Mouse (Mus musculus) forebrain, postnatal 0 days (tissue): ENCODE measurements at regions not wholly inside any gene's neighbourhood (a gene's known extent, or its start where the extent isn't known, plus 50 kb on each side); places are given as distances from the start of the nearest gene placed in this dataset.
A peak's percentile ranks its signal among the peaks of the same experiment; 100 is the strongest.

Source experiments
- ATAC-seq: fragments of 200-750 bp; cut with Nextera tagmentation; 2 replicates; pipeline ENCODE4 v1.8.0; 2017; ENCODE audit warnings: mild to moderate bottlenecking, moderate library complexity
- DNase-seq: peaks from one replicate; pipeline ENCODE4 v3.0.0-alpha.2; 2015
- H3K27ac ChIP-seq: fragments of 300-500 bp; sonication (generic); 2 replicates; pipeline ENCODE4 v1.5.1; 2014; ENCODE audit warnings: low read depth, mild to moderate bottlenecking, antibody characterized with exemption, low read length, moderate library complexity, mixed read lengths
- H3K27me3 ChIP-seq: fragments of 300-500 bp; sonication (generic); 2 replicates; pipeline ENCODE4 v1.6.1; 2014; ENCODE audit warnings: mild to moderate bottlenecking, low read length, mixed read lengths; ENCODE audit not compliant: insufficient read depth
- H3K36me3 ChIP-seq: fragments of 300-500 bp; sonication (generic); 2 replicates; pipeline ENCODE4 v1.6.1; 2014; ENCODE audit warnings: mild to moderate bottlenecking, moderate library complexity; ENCODE audit not compliant: insufficient read depth
- H3K4me1 ChIP-seq: fragments of 300-500 bp; sonication (generic); 2 replicates; pipeline ENCODE4 v1.6.1; 2014; ENCODE audit warnings: antibody characterized with exemption; ENCODE audit not compliant: insufficient read depth
- H3K4me2 ChIP-seq: fragments of 300-500 bp; sonication (generic); 2 replicates; pipeline ENCODE4 v1.6.1; 2014; ENCODE audit warnings: low read depth, mild to moderate bottlenecking, moderate library complexity
- H3K4me3 ChIP-seq: fragments of 300-500 bp; sonication (generic); 2 replicates; pipeline ENCODE4 v1.5.1; 2014; ENCODE audit warnings: low read depth, low read length, mixed read lengths
- H3K9ac ChIP-seq: fragments of 300-500 bp; sonication (generic); 2 replicates; pipeline ENCODE4 v1.6.1; 2014; ENCODE audit warnings: mild to moderate bottlenecking
- H3K9me3 ChIP-seq: fragments of 300-500 bp; sonication (generic); 2 replicates; pipeline ENCODE4 v1.6.1; 2016; ENCODE audit warnings: low read length
- CTCF ChIP-seq: sonication (generic); IDR thresholded peaks from 2 replicates; pipeline ENCODE4 v1.5.1; 2016; ENCODE audit warnings: antibody characterized with exemption, control low read depth, low read depth
- WGBS: fragments of 180-500 bp; shearing (Covaris S2); extraction: QIAGEN DNeasy Blood & Tissue Kit; methylation state at CpG from one replicate; pipeline ENCODE4 v1.1.7; 2014; 5-methylcytosine and 5-hydroxymethylcytosine counted together

DNA sequence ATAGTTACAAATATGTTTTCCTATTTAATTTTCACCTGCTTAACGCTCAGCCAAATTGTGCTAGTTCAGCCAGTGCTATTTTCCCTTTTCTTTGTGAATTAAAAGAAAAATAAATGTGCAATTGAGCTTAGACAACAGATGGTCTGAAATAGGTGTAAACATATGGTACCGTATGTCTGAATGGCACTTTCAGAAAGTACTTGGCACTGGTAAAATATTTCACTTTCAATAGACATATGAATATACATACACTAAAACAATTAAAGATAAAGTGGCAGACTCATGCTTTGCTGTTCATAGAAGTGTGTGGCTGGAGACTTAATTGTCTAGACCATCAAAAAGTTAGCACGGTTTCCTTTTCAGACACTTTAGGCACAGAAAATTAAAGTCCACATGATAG lies 794.8 kb upstream of the Slitrk1 start:
- no peak overlapping the region for H3K9ac ChIP-seq
- no peak overlapping the region for H3K4me2 ChIP-seq
- ATAC-seq (peak; percentile 32; the same call in 1 of the 2 replicates), DNase-seq (peak; percentile 25)
- no peak overlapping the region for H3K27ac ChIP-seq
- no peaks in the 10 kb centered on the region for H3K9me3 ChIP-seq
- no peaks in the 10 kb centered on the region for H3K27me3 ChIP-seq
- no peak overlapping the region for H3K4me3 ChIP-seq
- H3K36me3 ChIP-seq, result no peaks in the 10 kb centered on the region
- no peak for TF ChIP-seq CTCF
- 48% methylated on average over 3 of the region's 3 CpGs for WGBS
- no peaks in the 10 kb centered on the region for H3K4me1 ChIP-seq

DNA sequence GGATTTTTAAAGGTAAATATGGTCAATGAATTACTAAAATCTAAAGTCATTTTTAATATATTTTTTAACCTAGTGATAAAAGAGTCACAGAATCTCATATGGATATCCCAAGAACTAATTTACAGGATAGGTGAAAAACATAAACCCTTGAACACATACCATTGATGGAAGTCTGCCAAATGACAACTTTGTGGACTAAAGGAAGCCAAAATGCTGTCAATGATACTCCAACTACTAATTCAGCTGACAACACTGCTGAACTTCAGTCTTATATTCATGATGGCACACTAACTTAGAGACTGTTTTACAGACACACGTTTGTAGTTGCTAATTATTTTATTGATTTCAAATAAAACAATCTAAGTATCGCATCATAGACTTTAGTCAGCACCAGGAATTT lies 786.3 kb upstream of the Slitrk1 start:
- DNase-seq, result no peak
- Histone ChIP-seq H3K4me2 (no peak overlapping the region), H3K36me3 (no peaks in the 10 kb centered on the region), H3K9me3 (no peaks in the 10 kb centered on the region), H3K4me1 (no peaks in the 10 kb centered on the region), H3K4me3 (no peak overlapping the region), H3K27ac (no peak overlapping the region), H3K27me3 (no peaks in the 10 kb centered on the region), H3K9ac (no peak overlapping the region)
- TF ChIP-seq CTCF, result no peak
- 55% methylated on average over 2 of the region's 2 CpGs for WGBS
- no peak for ATAC-seq

DNA sequence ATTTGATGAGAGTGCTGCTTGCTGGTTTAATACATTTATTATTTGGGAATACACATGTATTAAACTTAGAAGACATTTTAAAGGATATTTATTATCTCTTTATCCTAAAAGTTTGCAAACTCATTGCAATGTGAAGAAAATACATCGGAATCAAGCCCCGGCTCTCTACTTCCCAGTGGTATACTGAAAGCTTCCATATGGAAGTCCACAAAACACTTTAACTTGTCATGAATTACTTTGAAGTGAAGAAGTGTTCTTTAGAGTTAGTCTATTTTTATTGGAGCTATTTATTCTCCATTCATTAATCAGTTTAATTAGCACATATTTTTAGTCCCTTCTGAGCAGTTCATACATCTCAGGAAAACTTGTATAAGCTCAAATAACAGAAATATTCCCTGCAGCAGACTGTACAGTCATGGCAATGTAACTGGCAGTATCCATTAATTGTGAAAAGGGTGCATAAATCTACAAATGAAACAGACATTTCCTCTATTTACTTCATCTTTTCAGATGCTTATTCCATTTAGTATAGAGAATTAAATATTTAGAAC lies 754.7 kb upstream of the Slitrk1 start:
- no peak for TF ChIP-seq CTCF
- DNase-seq, result no peak
- no peak for ATAC-seq
- Histone ChIP-seq H3K9ac (no peak overlapping the region), H3K4me3 (no peak overlapping the region), H3K4me2 (no peak overlapping the region), H3K9me3 (no peaks in the 10 kb centered on the region), H3K27me3 (no peaks in the 10 kb centered on the region), H3K36me3 (no peaks in the 10 kb centered on the region), H3K4me1 (no peaks in the 10 kb centered on the region), H3K27ac (no peak overlapping the region)
- 58% methylated on average over 2 of the region's 2 CpGs for WGBS

DNA sequence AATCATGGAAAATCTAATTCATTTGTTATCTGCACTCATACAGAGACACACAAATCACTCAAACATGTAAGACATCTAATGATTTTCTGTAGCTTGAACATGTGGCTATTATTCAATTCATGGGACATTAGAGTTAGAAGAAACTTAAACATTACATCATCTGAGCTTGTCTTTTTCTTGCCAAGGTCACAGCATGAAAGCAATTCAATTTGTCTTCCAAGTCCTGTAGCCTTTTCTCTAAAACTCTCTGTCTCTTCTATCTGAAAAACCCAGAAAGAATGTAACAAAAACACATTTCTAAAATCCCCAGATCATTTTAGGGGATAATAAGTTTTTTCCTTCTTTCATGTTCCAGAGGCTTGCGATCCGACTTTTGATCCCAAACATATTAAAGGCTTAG lies 754.1 kb upstream of the Slitrk1 start:
- H3K27ac ChIP-seq, result no peak overlapping the region
- ATAC-seq (no peak), DNase-seq (no peak)
- no peaks in the 10 kb centered on the region for H3K9me3 ChIP-seq
- no peak overlapping the region for H3K9ac ChIP-seq
- TF ChIP-seq CTCF, result no peak
- no peaks in the 10 kb centered on the region for H3K4me1 ChIP-seq
- H3K4me2 ChIP-seq, result no peak overlapping the region
- no peak overlapping the region for H3K4me3 ChIP-seq
- no peaks in the 10 kb centered on the region for H3K27me3 ChIP-seq
- no peaks in the 10 kb centered on the region for H3K36me3 ChIP-seq
- WGBS, result 13% methylated on average over 2 of the region's 2 CpGs

DNA sequence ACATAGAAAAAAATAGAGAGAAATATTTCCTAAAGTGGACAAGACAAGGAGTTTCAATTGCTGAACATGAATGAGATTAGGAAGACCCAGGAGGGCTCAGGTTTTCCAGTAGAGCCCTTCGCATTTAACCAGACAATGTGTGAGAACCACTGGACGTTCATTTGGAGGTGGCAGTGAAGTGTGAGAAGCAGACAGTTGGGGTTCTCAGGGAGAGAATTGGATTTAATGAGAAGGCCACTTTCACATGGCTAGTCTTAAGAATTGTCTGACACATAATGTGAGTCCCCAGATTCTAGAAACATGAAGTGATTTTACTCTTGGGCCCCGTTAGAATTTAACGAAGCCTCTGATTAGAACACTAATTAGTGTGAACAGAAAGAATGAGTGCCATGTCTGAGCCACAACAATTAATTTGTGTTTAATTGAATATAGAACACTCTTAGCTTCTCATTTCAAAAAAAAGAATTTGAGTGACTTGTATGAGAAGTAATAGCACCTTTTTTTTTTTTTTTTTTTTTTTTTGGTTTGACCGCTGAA lies 749.6 kb upstream of the Slitrk1 start:
- no peak overlapping the region for H3K4me3 ChIP-seq
- no peaks in the 10 kb centered on the region for H3K27me3 ChIP-seq
- no peak overlapping the region for H3K4me2 ChIP-seq
- H3K27ac ChIP-seq, result no peak overlapping the region
- 24% methylated on average over 5 of the region's 5 CpGs for WGBS
- DNase-seq (no peak), ATAC-seq (no peak)
- H3K9me3 ChIP-seq, result no peaks in the 10 kb centered on the region
- H3K36me3 ChIP-seq, result no peaks in the 10 kb centered on the region
- H3K9ac ChIP-seq, result no peak overlapping the region
- no peak for TF ChIP-seq CTCF
- no peaks in the 10 kb centered on the region for H3K4me1 ChIP-seq

DNA sequence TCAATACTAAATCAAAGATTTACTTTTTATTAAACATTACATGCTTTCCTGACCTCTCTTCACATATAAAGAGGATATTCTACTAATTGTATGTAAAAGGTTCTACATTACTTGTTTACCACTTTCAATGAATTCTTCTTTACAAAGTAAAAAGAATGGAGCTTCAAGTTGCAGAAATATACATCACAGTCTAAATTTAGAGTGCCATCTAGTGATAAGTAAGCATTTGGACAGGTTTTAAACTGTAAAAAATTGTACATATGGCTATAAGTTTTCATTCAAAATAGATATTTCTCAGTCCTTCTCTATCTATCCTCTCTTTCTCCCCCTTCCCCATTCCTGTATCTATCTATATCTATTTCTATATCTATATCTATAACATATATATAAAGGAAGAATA lies 746.4 kb upstream of the Slitrk1 start:
- Histone ChIP-seq H3K36me3 (no peaks in the 10 kb centered on the region), H3K27me3 (no peaks in the 10 kb centered on the region), H3K27ac (no peak overlapping the region), H3K4me2 (no peak overlapping the region), H3K4me3 (no peak overlapping the region), H3K9ac (no peak overlapping the region), H3K4me1 (no peaks in the 10 kb centered on the region), H3K9me3 (no peaks in the 10 kb centered on the region)
- ATAC-seq (no peak), DNase-seq (no peak)
- TF ChIP-seq CTCF, result peak; percentile 41

DNA sequence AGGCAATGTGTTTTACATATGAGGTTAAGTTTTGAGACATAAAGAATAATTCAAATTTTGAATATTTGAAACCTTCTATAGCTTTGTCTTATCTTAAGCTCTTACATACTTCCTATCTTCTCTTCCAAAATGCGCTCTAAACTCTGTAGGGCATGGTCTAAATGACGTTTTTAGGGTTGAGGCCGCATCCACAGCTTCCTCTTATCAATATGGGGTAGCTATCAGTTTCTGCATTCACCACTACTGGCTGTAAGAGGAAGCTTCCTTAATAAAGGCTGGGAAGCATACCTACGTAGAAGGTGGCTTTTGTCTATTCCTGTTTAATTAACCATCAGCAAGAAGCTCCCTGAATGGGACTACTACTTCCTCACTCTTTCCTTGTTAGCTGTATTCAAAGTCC lies 734.6 kb upstream of the Slitrk1 start:
- no peaks in the 10 kb centered on the region for H3K4me1 ChIP-seq
- no peak overlapping the region for H3K9ac ChIP-seq
- TF ChIP-seq CTCF, result no peak
- no peak overlapping the region for H3K27ac ChIP-seq
- no peak for ATAC-seq
- DNase-seq, result no peak
- H3K36me3 ChIP-seq, result no peaks in the 10 kb centered on the region
- no peak overlapping the region for H3K4me2 ChIP-seq
- H3K27me3 ChIP-seq, result no peaks in the 10 kb centered on the region
- no peaks in the 10 kb centered on the region for H3K9me3 ChIP-seq
- H3K4me3 ChIP-seq, result no peak overlapping the region
- WGBS, result 83% methylated on average over 4 of the region's 4 CpGs
